Mouse (Mus musculus) midbrain, embryonic 15.5 days (tissue): ENCODE results near the gene Olfr368. TPM values are rescaled to one million over a fixed set of nuclear protein-coding genes. Genes with fewer than 3 reads are reported as not detected.

ENCODE experiments used
- ATAC-seq: fragments of 200-750 bp; cut with Nextera tagmentation; replicated peaks from 2 replicates; pipeline ENCODE4 v1.8.0; 2017; ENCODE audit warnings: moderate TSS enrichment
- H3K27ac ChIP-seq: fragments of 300-500 bp; sonication (generic); 2 replicates; pipeline ENCODE4 v1.5.1; 2015; ENCODE audit warnings: mild to moderate bottlenecking, inconsistent platforms
- H3K27me3 ChIP-seq: fragments of 300-500 bp; sonication (generic); replicated peaks from 2 replicates; pipeline ENCODE4 v1.6.1; 2015; ENCODE audit warnings: inconsistent platforms
- H3K36me3 ChIP-seq: fragments of 300-500 bp; sonication (generic); replicated peaks from 2 replicates; pipeline ENCODE4 v1.6.1; 2015; ENCODE audit warnings: inconsistent platforms
- H3K4me1 ChIP-seq: fragments of 300-500 bp; sonication (generic); 2 replicates; pipeline ENCODE4 v1.6.1; 2015; ENCODE audit warnings: inconsistent platforms
- H3K4me2 ChIP-seq: fragments of 300-500 bp; sonication (generic); 2 replicates; pipeline ENCODE4 v1.6.1; 2015; ENCODE audit warnings: inconsistent platforms, mild to moderate bottlenecking, moderate library complexity
- H3K4me3 ChIP-seq: fragments of 300-500 bp; sonication (generic); 2 replicates; pipeline ENCODE4 v1.5.1; 2015; ENCODE audit warnings: mild to moderate bottlenecking, inconsistent platforms
- H3K9ac ChIP-seq: fragments of 300-500 bp; sonication (generic); 2 replicates; pipeline ENCODE4 v1.6.1; 2015; ENCODE audit warnings: mild to moderate bottlenecking, inconsistent platforms
- H3K9me3 ChIP-seq: fragments of 300-500 bp; sonication (generic); 2 replicates; pipeline ENCODE4 v1.6.1; 2016; ENCODE audit warnings: inconsistent platforms
- WGBS: fragments of 180-500 bp; shearing (Covaris S2); methylation state at CpG from one replicate; pipeline ENCODE4 v1.1.7; 2015; ENCODE audit warnings: mixed read lengths; 5-methylcytosine and 5-hydroxymethylcytosine counted together
- polyA plus RNA-seq: library from polyadenylated mRNA; unstranded; fragments of >200 nt; fragmentation: Nextera tagmentation; extraction: Ambion mirVana; gene quantifications from 2 replicates; pipeline ENCODE4 v1.2.1, GENCODE M21; 2015

The Olfr368 gene
- not detected in 2 replicates for polyA plus RNA-seq

DNA sequence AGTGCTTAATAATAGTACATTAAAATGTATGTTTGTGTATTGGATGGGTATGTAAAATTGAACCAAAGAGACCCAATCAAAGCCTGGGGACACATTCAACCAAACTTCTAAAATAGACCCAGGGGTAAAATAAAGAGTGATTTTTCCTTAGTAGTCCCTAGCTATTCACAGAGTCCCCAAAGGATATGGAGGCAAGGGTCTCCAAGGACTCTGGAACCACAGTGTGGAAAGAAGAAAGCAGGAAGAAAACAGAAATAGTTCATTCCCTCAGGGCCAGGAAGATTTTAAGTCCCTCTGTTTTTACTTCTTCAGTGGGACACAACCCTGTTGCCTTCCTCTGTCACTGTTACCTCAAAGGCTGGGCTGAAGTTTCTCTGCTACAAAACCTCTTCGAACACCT is at the start of gene Olfr368:
Gene Olfr368, plus strand, starts transcription at position 301 of the 400 bp plus-strand sequence.
- ATAC-seq, result no peak
- Histone ChIP-seq H3K4me3 (no peak within 1 kb of the TSS), H3K36me3 (no peaks in the 10 kb centered on the region), H3K4me2 (no peak within 1 kb of the TSS), H3K9me3 (no peaks in the 10 kb centered on the region), H3K27me3 (no peaks in the 10 kb centered on the region), H3K4me1 (no peaks in the 10 kb centered on the region), H3K9ac (no peak within 1 kb of the TSS), H3K27ac (no peak within 1 kb of the TSS)
- WGBS, result 84% methylated on average over 1 of the region's 1 CpGs

GRCm38 (mm10) chr2:37333321-37333720 is 7.0 kb downstream of the Olfr368 start:
- Histone ChIP-seq H3K27me3 (no peaks in the 10 kb centered on the region), H3K9ac (no peak overlapping the region), H3K27ac (no peak overlapping the region), H3K4me2 (no peak overlapping the region), H3K36me3 (no peaks in the 10 kb centered on the region), H3K4me3 (no peak overlapping the region), H3K4me1 (no peaks in the 10 kb centered on the region), H3K9me3 (no peaks in the 10 kb centered on the region)
- 83% methylated on average over 2 of the region's 2 CpGs for WGBS
- ATAC-seq, result no peak

DNA sequence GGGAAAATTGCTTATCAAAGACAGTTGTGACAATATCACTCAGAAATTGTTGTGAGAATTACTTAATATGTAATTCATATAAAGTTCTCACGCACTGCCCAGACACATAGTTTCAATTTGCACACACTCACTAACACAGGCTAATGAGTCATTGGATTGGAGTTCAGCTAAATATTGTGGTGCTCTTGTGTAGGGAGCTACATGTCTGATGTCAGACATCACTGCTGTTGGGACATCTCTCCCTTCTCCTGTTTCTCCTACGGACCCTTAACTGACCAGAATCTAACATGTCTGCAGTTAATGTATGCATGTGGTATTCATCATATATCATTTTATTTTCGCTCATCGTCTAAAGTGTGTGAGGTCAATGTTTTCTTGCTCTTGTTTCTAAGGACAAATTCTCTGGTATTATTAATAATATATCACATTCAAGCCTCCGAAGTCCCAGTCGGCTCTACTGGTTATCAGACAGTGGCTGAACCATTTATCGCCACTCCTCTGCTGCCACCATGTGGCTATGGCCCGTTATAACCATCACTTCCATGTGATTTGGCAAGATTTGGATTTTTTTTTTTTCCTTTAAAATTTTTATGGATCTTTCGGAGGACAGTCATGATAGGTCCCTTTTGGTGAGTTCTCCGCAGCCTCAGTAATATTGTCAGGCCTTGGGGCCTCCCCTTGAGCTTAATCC is 12.3 kb downstream of the Olfr368 start:
- no peak overlapping the region for H3K4me2 ChIP-seq

DNA sequence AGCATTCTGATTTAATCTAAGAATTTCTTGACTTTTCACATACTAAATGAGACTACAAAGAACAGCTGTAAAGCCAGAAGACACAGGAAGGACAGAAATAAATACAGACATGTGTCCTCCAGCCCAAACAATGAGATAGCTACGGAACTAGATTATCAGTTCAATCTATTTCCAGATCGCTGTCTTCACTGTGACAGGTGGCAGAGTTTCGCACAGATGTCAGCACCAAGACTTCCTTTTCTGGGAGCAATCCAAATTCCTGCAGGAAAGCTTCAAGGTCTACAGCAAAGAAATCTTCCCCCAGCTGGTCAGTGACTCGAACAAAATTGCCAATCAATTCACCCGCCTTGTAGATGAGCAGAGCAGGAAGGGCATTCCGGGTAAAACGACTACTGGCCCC is 25.4 kb downstream of the Olfr368 start:
- H3K9me3 ChIP-seq, result no peaks in the 10 kb centered on the region
- 94% methylated on average over 7 of the region's 7 CpGs for WGBS
- H3K36me3 ChIP-seq, result peaks cover 55% of the 10 kb centered on the region
- H3K27me3 ChIP-seq, result no peaks in the 10 kb centered on the region
- no peak overlapping the region for H3K4me2 ChIP-seq
- H3K9ac ChIP-seq, result no peak overlapping the region
- no peak for ATAC-seq
- no peak overlapping the region for H3K4me3 ChIP-seq
- H3K27ac ChIP-seq, result no peak overlapping the region
- 0 out of 2 replicates have a peak, but pooled peaks cover 3% of the 10 kb centered on the region for H3K4me1 ChIP-seq

More for the DNA sequence above, 12.3 kb downstream of the Olfr368 start:
- H3K9ac ChIP-seq, result no peak overlapping the region
- ATAC-seq, result 0 out of 2 replicates have a peak, but pooled peaks have one; percentile 45
- WGBS, result 59% methylated on average over 10 of the region's 10 CpGs
- H3K36me3 ChIP-seq, result no peaks in the 10 kb centered on the region
- no peak overlapping the region for H3K27ac ChIP-seq
- no peaks in the 10 kb centered on the region for H3K4me1 ChIP-seq
- H3K27me3 ChIP-seq, result no peaks in the 10 kb centered on the region
- H3K9me3 ChIP-seq, result no peaks in the 10 kb centered on the region
- H3K4me3 ChIP-seq, result no peak overlapping the region

DNA sequence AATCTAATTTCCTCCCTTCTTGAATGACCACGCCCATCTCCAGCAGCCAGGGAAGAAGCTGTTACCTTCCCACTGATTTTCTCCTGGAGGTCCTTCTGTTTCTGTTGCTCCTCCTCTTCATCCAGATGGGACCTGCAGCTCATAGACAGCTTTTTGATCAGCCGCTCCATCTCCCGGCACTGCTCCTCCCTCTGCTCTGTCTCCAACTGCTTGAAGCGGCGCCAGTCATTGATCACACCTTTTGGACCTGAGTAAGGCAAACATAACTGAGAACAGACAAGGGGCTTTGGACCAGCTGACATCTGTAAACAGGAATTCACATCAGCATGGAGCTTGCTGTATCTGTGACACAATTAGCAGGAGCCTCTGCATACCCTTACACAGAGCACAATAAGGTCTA is 29.3 kb downstream of the Olfr368 start:
- no peak for ATAC-seq
- H3K27ac ChIP-seq, result no peak overlapping the region
- no peak overlapping the region for H3K4me3 ChIP-seq
- peaks cover 55% of the 10 kb centered on the region for H3K36me3 ChIP-seq
- H3K9ac ChIP-seq, result no peak overlapping the region
- 95% methylated on average over 5 of the region's 5 CpGs for WGBS
- no peak overlapping the region for H3K4me2 ChIP-seq
- peaks cover 18% of the 10 kb centered on the region for H3K4me1 ChIP-seq
- H3K9me3 ChIP-seq, result no peaks in the 10 kb centered on the region
- no peaks in the 10 kb centered on the region for H3K27me3 ChIP-seq

GRCm38 (mm10) chr2:37358633-37359540 is 32.6 kb downstream of the Olfr368 start, which contains the start of gene Pdcl:
Gene Pdcl (minus strand): TSS chr2:37359332.
- H3K4me3 ChIP-seq, result peak within 1 kb of the TSS; percentile 75
- no peaks in the 10 kb centered on the region for H3K27me3 ChIP-seq
- WGBS, result under 1% methylated on average over 42 of the region's 42 CpGs
- peaks cover 18% of the 10 kb centered on the region for H3K4me1 ChIP-seq
- H3K36me3 ChIP-seq, result peaks cover 27% of the 10 kb centered on the region
- peak; percentile 97 for ATAC-seq
- H3K9me3 ChIP-seq, result no peaks in the 10 kb centered on the region
- peak within 1 kb of the TSS; percentile 74 for H3K4me2 ChIP-seq
- peak within 1 kb of the TSS; percentile 92 for H3K27ac ChIP-seq
- peak within 1 kb of the TSS; percentile 56 for H3K9ac ChIP-seq

- Histone ChIP-seq H3K9me3 (no peaks in the 10 kb centered on the region), H3K36me3 (peaks cover 17% of the 10 kb centered on the region), H3K4me1 (peaks cover 18% of the 10 kb centered on the region), H3K27me3 (no peaks in the 10 kb centered on the region), H3K27ac (no peak overlapping the region), H3K9ac (no peak overlapping the region), H3K4me3 (no peak overlapping the region), H3K4me2 (no peak overlapping the region)
- ATAC-seq, result no peak
- 98% methylated on average over 2 of the region's 2 CpGs for WGBS
Measured at GRCm38 (mm10) chr2:37359908-37360307, 33.6 kb downstream of the Olfr368 start.

- Histone ChIP-seq H3K9ac (no peak overlapping the region), H3K9me3 (no peaks in the 10 kb centered on the region), H3K4me3 (no peak overlapping the region), H3K27ac (no peak overlapping the region), H3K27me3 (no peaks in the 10 kb centered on the region), H3K4me1 (no peaks in the 10 kb centered on the region), H3K36me3 (no peaks in the 10 kb centered on the region; the same call in 1 of the 2 replicates), H3K4me2 (no peak overlapping the region)
- no peak for ATAC-seq
- WGBS, result 93% methylated on average over 2 of the region's 2 CpGs
Measured at GRCm38 (mm10) chr2:37370651-37371050, 44.3 kb downstream of the Olfr368 start.

DNA sequence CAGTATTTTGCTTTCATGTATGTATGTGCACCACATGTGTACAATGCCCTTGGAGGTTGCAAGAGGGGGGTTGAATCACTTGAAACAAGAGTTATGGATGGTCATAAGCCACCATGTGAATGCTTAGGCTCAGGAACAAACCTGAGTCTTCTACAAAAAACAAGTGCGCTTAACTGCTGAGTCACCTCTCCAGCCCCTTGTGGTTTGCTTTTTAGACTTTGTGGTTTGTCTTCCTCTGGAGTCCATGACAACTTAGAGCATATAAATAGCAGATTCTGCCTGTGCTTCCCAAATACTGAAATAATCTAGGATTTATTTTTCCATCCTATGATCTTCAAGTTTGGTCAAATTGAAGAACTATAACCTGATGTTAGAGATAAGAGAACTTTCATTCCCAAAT is 49.7 kb downstream of the Olfr368 start:
- Histone ChIP-seq H3K27ac (no peak overlapping the region), H3K9me3 (no peaks in the 10 kb centered on the region), H3K4me2 (no peak overlapping the region), H3K4me1 (no peaks in the 10 kb centered on the region), H3K4me3 (no peak overlapping the region), H3K9ac (no peak overlapping the region), H3K27me3 (no peaks in the 10 kb centered on the region), H3K36me3 (peaks cover 18% of the 10 kb centered on the region)
- WGBS, result 98% methylated on average over 1 of the region's 1 CpGs
- ATAC-seq, result no peak

- no peak overlapping the region for H3K4me3 ChIP-seq
- H3K36me3 ChIP-seq, result peaks cover 34% of the 10 kb centered on the region
- no peak overlapping the region for H3K27ac ChIP-seq
- 82% methylated on average over 2 of the region's 2 CpGs for WGBS
- no peaks in the 10 kb centered on the region for H3K9me3 ChIP-seq
- H3K4me1 ChIP-seq, result no peaks in the 10 kb centered on the region
- H3K9ac ChIP-seq, result no peak overlapping the region
- no peak overlapping the region for H3K4me2 ChIP-seq
- no peaks in the 10 kb centered on the region for H3K27me3 ChIP-seq
- no peak for ATAC-seq
Measured at GRCm38 (mm10) chr2:37380189-37380588, 53.9 kb downstream of the Olfr368 start.
